Mouse (Mus musculus) mature B cell (primary cell): Measurements from ENCODE around the gene Ulk3.

ENCODE experiments used
- in situ Hi-C: fragments of 300-500 bp; cut with MboI; formaldehyde crosslinking; loops from 2 replicates; pipeline ENCODE4 v1.14.3; 2019

The Ulk3 gene

GRCm38 (mm10) chr9:57589224-57590126 lies at the start of gene Ulk3:
TSS of gene Ulk3 (plus strand) at chr9:57589452.
- in situ Hi-C loops = no loop called here

DNA sequence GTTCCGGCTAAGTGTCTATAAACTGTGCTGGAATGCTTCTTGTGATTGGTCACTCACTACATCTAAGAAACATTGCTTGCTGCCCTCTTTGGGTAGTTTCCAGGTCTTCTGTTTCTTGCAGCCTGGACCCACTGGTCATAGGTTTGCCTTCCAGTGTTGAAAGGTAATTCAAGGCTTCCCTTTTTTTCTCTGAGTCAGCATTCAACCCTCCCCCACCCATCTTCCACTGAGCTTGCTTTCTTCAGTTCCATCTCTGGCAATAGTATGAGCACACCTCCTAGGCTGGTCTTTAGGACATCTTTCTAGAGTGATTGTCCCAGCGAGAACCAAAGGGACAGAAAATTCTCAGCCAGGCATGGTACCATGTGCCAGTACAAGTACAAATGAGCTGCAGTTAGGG lies 49.7 kb upstream of the Ulk3 start:
- in situ Hi-C loops = no loop called here

DNA sequence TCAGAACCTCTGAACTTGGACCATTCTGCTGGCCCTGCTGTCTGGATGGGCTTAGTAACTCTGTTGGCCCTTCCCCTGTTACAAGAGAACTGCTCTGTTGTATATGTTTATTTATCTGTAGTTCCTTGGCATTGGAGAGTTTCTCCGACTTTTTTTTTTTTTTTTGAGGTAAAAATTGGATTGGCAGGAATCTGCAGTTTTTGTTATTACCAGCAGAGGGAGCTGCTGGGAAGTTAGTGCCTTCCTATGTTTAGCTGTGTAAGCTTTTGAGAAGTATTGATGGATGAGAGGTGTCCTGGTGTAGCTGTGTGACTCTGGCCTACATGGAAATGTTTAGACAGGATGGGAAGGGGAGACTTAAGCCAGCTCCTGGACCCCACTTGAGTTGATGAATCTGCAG lies 47.9 kb upstream of the Ulk3 start:
- in situ Hi-C loops = no loop called here

DNA sequence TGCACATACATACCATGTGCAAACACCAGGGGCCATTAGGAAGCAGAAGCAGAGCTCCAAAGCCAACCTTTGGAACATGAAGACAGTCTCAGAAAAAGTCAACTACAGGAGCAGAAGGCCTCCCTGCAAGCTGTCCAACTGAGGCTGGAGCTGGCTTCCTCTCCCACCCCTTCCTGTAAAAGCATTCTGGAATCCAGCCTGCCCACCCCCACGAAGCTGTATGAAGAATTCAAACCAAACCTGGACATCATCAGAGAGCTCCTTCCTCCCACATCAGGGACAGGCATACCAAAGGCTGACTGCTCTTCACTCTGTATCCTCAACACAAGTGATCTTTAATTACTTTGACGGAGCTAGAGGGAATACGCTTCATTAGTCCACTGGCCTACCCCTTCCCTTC lies 45.3 kb upstream of the Ulk3 start:
- in situ Hi-C loops = no loop called here

- in situ Hi-C loops = no loop called here
These were observed 42.0 kb upstream of the Ulk3 start for GRCm38 (mm10) chr9:57547287-57547686.

GRCm38 (mm10) chr9:57547869-57548268 lies 41.4 kb upstream of the Ulk3 start:
- in situ Hi-C loops = no loop called here

DNA sequence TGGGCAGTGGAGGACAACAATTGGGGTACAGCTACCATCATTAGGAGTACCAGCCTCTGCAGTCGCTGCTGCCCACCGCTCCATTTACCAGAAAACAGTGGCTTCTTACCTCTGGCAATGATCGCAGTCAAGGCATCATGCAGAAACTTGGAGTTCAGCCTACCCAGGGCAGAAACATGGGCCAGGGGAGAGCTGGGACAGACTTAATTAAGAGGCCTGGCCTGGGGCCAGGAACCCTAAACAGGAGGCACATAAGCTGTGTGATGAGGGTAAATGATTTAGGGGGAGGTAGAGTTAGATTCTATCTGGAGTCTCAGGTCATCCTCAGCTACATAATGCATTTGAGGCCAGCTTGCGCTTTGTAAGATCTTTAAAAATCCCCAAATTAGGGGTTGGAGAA lies 40.1 kb upstream of the Ulk3 start:
- in situ Hi-C loops = no loop called here

- in situ Hi-C loops = no loop called here
These were observed 39.0 kb upstream of the Ulk3 start for GRCm38 (mm10) chr9:57550126-57550862.

- in situ Hi-C loops = no loop called here
These were observed 36.9 kb upstream of the Ulk3 start, which contains the start of gene Mpi for GRCm38 (mm10) chr9:57552139-57552887. TSS of gene Mpi (minus strand) at chr9:57552763.

GRCm38 (mm10) chr9:57553119-57553518 lies 36.1 kb upstream of the Ulk3 start:
- in situ Hi-C loops = no loop called here

DNA sequence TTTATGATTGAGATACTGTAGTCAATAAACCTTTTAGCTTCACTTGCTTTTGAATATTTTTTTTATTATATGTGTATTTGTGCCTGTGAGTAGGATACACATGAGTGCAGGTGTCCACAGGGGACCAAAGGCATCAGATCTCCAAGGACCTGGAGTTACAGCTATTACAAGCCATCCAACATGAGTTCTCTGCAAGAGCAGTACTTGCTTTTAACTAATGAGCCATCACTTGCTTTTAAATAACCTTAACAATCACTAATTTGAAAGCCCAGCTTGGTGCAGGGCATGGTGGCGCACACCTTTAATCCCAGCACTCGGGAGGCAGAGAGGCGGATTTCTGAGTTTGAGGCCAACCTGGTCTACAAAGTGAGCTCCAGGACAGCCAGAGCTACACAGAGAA lies 34.5 kb upstream of the Ulk3 start:
- in situ Hi-C loops = no loop called here

GRCm38 (mm10) chr9:57557215-57557614 lies 32.0 kb upstream of the Ulk3 start:
- in situ Hi-C loops = no loop called here

DNA sequence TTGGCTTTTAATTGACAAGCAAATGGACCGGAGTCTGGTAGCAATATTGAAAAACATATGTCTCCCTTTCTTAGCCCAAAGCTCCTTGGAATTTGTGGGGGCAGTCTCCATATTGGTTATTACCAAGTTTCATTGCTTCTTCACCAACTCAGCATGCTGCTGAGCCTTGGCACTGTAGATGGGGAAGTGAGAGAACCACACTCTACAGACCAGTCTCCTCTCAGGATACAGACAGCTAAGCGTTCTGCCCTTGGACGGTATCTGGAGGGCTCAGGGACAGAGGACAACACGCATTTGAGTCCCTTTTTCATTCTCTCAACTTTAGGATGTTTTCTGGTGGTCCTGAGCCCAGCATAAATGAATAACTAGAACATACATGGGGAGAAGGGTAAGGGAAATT lies 30.6 kb upstream of the Ulk3 start:
- in situ Hi-C loops = no loop called here

DNA sequence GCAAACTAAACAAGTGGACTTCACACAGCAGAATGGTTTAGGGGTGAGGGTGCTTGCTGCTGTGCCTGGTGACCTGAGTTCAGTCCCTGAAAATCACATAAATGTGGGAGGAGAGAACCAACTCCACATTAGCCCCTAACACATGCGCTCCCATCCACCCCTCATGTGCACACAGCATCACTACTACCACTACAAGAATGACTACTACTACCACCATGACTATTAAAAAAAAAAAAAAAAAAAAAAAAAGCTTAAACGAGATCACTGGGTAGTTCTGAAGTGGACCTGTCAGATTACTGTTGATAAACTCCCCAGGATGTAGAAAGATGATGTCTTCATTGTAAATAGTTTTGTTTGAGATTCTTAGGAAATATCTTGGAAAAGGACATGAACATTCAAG lies 29.7 kb upstream of the Ulk3 start:
- in situ Hi-C loops = no loop called here

DNA sequence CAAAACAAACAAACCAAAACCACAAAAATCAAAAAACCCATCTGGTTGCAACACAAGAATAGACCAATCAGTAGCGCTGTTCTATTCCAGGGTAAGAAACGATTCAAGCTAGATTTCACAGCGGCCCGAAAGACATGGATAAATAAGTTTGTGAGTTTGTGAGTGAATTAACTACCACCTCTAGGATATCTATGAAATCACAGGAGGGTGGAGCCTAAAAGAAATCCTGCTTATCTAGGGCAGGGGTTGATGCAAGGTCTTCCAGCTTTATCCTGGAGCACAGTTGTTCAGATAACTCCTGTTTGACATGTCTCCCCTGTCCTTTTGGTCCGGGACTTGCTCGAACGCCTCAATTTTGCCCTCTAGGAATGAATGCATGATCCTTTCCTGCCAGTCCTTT lies 29.0 kb upstream of the Ulk3 start:
- in situ Hi-C loops = no loop called here

- in situ Hi-C loops = no loop called here
These were observed 28.2 kb upstream of the Ulk3 start, which contains the start of gene Scamp2 for GRCm38 (mm10) chr9:57560861-57561710. TSS of gene Scamp2 (plus strand) at chr9:57560943.

GRCm38 (mm10) chr9:57561711-57562099 lies 27.5 kb upstream of the Ulk3 start:
- in situ Hi-C loops = no loop called here

GRCm38 (mm10) chr9:57562896-57563372 lies 26.3 kb upstream of the Ulk3 start:
- in situ Hi-C loops = no loop called here

- in situ Hi-C loops = no loop called here
These were observed 24.6 kb upstream of the Ulk3 start for GRCm38 (mm10) chr9:57564609-57565008.

GRCm38 (mm10) chr9:57565741-57566221 lies 23.5 kb upstream of the Ulk3 start:
- in situ Hi-C loops = no loop called here

DNA sequence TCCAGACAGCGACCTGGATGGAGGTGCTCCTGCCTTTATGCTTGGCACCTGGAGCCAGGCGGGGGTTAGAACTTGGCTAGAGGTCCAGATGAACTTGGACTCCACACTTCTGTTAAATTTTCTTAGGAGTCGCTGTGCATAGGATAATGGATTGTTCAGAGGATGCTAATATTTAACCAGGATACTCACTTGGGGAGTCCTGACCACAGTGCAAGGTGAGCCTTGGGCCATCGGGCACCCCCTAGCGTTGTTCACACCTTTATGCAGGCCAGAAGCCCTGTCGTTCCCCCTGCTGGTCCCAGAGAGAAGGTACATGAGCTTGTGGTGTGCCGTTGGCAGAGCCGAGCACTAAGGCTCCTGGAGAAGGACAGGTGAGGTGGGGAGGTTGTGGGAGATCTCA lies 22.4 kb upstream of the Ulk3 start:
- in situ Hi-C loops = no loop called here
